Mouse (Mus musculus) c-Kit-positive CD71-positive TER-119-negative erythroid progenitor cells, embryonic 14.5 days (primary cell): Measurements from ENCODE around the gene Olah.
"Not testable (repeated sequence)": the region's sequence is repeated elsewhere in the genome, so short reads cannot be mapped to it uniquely, and the experiment has no call there.

Source experiments
- DNase-seq: peaks from one replicate; pipeline ENCODE4 v3.0.0-alpha.2; 2013; ENCODE audit warnings: low read depth

Olah gene

GRCm38 (mm10) chr2:3397110-3397509 lies at the start of gene Olah:
Olah (minus strand) TSS chr2:3397210.
- DNase-seq = not testable (repeated sequence)

GRCm38 (mm10) chr2:3445984-3446383 lies 49.0 kb upstream of the Olah start:
- DNase-seq = no peak

GRCm38 (mm10) chr2:3444206-3444605 lies 47.2 kb upstream of the Olah start:
- no peak for DNase-seq

GRCm38 (mm10) chr2:3437956-3438355 lies 40.9 kb upstream of the Olah start:
- no peak for DNase-seq

DNA sequence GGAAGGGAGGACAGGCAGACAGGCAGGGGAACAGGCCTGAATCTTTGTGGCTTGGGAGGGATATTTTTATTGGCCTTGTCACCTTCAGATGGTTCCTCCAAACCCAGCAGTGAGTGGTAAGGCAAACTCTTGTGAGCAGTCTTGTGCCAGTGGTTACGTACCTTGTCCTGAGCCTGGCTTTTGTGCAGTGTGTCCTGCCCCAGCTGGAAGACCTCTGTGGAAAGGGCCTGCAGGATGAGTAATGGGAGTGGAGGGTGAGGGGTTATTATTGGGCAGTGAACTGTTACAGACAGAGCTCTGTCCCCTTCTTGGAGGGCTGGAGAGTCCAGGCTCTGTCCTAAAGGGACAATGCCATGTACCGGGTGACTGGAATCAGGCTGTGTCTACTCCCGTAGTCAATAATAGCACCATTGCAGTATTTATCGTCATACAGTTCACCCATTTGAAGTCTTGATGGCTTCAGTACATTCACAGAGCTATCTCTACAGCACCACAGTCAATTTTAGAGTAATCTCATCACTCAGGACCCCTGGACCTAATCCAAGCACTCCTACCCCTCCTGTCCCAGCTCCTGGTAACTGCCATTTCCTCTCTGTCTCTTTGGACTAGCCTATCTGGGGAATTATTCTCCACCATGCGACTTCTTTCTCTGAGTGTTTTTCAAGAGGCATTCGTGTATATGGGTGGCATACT lies 38.5 kb upstream of the Olah start:
- DNase-seq = no peak

DNA sequence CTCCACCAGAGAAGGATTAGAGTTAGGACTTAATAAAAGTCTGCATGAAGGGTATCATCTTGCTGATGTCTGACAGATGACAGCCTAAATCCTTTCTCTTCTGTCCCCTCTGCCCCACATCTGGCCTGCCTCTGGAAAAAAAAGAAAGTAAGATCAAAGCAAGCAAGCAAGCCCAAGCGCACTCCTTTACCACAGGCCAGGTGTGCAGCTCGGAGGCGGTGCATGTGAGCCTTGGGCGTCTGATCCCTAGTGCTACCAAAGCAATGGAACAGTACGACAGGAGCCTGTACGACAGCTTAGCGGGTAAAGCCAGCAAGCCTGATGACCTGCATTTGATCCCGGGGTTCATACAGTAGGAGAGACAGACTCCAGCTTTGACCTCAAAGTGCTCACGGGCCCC lies 33.9 kb upstream of the Olah start:
- DNase-seq = no peak

DNA sequence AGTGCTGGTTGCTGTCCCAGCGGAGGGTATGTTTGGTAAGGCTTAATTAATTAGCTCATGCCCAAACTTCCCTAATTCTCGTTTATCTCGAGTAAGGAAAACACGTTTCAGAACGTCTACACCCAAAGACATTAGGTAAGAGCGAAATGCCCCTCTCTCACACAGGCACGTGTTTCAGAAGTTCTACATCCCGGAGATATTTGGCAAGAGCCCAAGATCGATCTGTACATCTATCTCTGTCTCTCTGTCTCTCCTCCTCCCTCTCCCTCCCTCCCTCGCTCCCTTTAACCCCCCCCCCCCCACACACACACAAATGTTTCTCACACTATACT lies 27.5 kb upstream of the Olah start:
- DNase-seq = no peak

DNA sequence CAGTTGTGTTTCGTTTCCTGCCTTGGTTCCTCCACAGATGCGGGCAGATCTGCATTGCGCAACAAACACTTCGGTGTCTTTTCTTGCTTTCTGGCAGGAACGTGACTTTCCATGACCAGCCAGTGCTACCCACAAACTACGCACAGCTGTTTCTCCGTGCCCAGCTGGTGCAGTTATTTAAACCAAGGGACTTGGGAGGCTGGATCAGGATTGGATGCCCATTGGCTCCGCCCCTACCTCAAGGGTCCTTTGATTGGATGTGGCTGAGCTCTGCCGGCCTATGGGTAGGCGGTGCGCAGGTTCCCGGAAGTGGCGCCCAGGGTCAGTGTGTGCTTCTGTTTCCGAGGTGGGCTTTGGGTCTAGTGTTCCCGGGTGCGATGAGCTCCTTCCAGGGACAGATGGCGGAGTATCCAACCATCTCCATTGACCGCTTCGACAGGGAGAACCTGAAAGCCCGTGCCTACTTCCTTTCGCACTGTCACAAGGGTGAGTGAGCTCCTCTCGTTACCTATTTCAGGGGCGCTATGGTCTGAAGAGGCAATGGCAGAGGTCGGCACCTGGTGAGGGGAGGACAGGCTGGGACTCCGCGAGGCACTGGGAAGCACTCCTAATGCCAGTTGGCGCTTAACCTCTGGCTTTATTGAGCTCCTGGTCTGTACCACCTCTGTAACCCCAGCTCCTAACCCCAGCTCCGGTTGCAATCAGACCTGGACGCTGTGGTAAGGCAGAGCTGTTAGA lies 27.0 kb upstream of the Olah start, which contains the start of gene Dclre1c:
Dclre1c (plus strand) TSS at position 291 of the 738 bp plus-strand sequence.
- DNase-seq = peak; percentile 93

DNA sequence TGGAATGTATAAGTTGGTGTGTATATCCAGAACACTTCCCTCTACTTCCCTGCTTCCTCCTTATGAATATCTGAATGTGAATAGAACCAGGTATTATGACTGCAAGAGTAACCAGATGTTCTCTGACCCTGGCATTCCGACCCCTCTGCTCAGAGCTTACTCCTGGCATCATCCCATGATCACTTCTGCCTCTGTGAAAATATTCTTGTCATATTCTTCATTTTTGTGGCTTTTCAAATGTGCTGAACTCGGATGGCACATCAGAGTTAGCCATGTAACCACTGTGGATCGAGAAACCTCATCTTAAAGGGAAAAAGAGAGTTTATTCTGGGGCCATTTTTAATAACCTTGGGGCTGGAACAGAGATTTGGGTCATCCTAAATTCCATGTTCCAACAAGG lies 25.5 kb upstream of the Olah start, which contains the start of gene Meig1:
Meig1 (minus strand) TSS at position 101 of the 400 bp plus-strand sequence.
- no peak for DNase-seq

- DNase-seq = no peak
Measured at GRCm38 (mm10) chr2:3420157-3420556, 23.1 kb upstream of the Olah start.

DNA sequence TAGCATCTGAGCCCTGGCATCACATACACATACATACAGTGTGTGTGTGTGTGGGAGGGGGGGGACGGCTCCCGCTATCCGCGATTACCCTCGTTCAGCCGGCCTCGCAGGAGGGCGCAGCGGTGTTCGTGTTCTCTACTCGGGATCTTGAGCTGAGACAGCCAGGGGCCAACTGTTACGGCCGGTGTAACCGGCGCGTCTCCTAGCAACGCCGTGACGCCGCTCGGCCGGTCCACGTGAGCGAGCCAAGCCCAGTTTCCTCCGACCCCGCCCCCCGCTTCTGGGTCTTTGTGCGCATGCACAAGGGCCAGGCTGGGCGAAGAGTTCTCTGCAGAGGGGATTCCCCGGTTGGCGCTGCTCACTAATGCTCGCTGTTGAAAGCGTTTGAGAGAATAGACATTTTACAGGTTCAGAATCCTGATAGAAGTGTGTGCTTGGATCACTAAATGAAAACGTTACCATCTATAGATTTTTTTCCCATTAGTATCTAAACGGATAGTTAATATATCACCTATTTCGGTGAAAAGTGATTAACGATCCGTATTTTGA lies 21.9 kb upstream of the Olah start:
- peak; percentile 93 for DNase-seq

DNA sequence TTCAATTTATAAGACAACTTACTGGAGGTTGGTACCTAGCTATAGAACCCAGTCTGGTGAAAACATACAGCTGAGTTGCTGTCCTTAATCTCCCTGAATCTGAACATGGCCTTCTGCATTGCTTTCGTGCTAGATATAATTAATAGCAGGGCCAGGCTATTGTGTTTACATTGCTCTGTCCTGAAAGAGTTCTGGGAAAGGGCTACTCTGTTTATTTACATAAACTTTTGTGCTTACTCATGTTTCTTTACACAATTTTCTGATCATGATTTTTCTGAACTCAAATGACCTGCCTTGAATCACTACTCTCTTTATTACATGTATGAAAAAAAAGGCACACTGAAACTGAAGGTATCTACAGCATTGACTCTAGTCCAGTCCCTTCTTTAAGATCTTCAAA lies 18.7 kb upstream of the Olah start:
- no peak for DNase-seq

GRCm38 (mm10) chr2:3414241-3414640 lies 17.2 kb upstream of the Olah start:
- DNase-seq = peak; percentile 60

GRCm38 (mm10) chr2:3407756-3408155 lies 10.7 kb upstream of the Olah start:
- no peak for DNase-seq

GRCm38 (mm10) chr2:3405981-3406380 lies 9.0 kb upstream of the Olah start:
- no peak for DNase-seq

DNA sequence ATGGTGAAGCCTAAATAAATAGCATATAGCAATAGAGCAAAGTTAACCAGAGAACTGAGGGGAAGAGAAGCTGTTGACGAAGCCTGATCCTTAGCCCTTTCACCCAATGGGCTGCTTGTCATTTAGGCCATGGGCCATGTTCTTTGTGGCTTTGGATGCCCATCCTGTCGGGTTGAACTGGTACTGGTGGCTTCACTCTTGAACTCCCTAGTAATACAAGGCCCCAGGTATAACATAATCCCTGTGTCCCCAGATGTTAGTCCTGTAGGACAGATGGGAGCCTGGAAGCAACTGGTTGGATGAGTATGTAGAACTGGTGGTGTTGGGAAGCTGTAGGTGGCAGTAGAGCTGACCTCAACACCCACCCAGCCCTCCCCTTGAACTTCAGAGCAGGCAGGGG lies 5.1 kb downstream of the Olah start:
- no peak for DNase-seq

DNA sequence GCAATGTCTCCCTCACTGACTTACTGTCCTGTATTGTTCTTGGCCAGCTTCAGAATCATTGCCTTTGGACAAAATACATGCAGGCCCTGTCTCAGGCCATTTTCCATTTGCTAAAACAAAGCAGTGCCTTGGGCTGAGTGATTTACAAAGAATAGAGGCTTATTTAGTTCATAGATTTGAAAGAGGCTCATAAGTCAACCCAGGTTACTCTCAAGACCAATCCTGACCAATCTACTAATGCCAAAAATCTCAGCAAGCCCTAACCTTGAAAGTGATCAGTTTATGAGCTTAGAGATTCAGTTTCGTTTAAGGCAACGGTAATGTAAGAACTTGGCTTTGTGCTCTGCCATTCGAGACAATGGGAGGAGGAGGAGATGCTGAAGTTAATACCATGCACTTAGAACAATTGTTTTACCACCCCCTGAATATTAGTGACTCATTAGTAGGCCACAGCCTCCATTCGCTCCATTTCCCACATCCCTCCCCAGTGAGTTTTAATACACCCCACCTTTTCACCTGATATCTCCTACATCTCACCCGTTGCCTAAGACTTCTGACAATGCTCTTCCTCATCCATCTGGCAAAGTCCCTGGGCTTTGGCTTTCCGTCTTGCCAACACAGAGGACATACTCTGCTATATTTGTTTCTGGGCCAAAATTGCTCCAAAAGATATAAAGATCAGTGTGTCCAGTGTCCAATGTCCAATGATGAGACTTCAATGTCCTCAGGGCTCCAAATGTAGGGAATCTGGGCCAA lies 9.7 kb downstream of the Olah start:
- DNase-seq = no peak

DNA sequence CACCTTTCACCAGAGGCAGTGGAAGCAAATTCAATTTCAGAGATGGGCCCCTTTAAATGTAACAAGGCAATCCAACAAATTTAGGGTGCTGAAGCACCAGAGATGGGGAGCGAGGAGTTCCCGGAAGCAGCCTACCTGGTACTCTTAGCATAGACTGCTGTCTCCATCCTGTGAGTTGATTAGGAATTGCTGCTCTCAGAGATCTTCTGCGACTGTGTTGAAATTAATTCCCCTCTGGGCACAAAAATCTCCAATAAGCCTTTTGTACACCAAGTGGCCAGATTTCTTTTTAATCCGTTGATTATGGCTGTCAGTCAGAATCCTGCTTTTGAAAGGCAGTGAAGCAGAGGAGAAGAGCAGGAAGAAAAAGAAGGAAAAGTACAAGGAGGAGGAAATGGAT lies 31.9 kb downstream of the Olah start:
- DNase-seq = no peak

DNA sequence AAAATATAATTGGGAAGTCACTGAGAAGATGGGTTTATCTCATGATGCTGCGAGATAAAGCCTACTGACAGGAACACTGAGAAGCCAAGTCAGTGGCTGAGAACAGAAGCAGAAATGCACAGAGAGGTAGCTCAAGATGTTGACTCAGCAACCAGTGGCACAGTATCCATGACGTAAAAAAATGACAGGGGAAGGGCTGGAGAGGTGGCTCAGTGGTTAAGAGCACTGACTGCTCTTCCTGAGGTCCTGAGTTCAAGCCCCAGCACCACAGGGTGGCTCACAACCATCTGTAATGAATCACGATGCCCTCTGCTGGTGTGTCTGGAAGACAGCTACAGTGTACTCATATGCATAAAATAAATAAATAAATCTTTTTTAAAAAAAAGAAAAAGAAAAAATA lies 35.9 kb downstream of the Olah start:
- no peak for DNase-seq

- DNase-seq = no peak
Measured at GRCm38 (mm10) chr2:3357887-3358286, 39.1 kb downstream of the Olah start.

- DNase-seq = no peak
Measured at GRCm38 (mm10) chr2:3356311-3356710, 40.7 kb downstream of the Olah start.

DNA sequence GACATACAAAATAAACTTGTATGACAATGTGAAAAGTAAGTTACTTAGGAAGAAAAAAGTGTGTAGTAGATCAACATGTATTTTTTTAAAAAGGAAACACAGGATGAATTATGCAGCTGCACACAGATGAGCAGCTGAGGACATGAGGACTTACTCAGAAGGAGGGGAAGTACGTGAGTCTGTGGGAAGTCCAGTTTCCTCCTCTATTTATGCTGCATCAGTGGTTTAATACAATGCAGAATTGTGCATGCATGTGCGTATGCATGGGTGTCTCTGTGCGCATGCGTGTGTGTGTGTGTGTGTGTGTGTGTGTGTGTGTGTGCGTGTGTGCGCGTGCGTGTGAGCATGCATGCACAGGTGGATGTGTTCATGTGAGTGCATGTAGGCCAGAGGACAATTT lies 41.2 kb downstream of the Olah start:
- DNase-seq = no peak

DNA sequence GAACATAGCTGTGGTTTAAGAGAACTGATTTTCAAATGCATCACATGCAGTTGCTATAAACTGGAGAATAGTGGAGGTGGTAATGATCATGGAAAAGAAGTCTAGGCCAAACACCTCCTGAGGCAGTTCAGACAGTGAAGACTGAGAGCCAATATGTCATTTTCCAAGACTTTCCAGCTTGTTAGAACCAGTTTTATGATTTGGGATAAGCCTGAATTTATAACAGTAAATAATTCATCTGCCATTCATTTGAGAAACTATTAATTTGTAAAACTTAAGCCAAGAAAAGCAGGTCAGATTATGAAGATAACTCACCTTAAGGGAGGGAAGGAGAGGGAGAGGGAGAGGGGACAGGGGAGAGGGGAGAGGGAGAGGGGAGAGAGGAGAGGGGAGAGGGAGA lies 43.9 kb downstream of the Olah start:
- DNase-seq = no peak
